Mouse (Mus musculus) hindbrain, embryonic 15.5 days (tissue): Measurements from ENCODE around the gene Trmt13. TPM values are rescaled to one million over a fixed set of nuclear protein-coding genes. Genes with fewer than 3 reads are reported as not detected.
"Not testable (repeated sequence)": the region's sequence is repeated elsewhere in the genome, so short reads cannot be mapped to it uniquely, and the experiment has no call there.

Experiments used
- ATAC-seq: fragments of 200-750 bp; cut with Nextera tagmentation; 2 replicates; pipeline ENCODE4 v1.8.0; 2017; ENCODE audit warnings: low read depth, moderate number of reproducible peaks, moderate TSS enrichment; ENCODE audit not compliant: low FRiP score
- H3K27ac ChIP-seq: fragments of 300-500 bp; sonication (generic); replicated peaks from 2 replicates; pipeline ENCODE4 v1.5.1; 2015; ENCODE audit warnings: mild to moderate bottlenecking, inconsistent platforms
- H3K27me3 ChIP-seq: fragments of 300-500 bp; sonication (generic); 2 replicates; pipeline ENCODE4 v1.6.1; 2015; ENCODE audit warnings: control low read depth, inconsistent platforms
- H3K36me3 ChIP-seq: fragments of 300-500 bp; sonication (generic); 2 replicates; pipeline ENCODE4 v1.6.1; 2015; ENCODE audit warnings: control low read depth, inconsistent platforms
- H3K4me1 ChIP-seq: fragments of 300-500 bp; sonication (generic); replicated peaks from 2 replicates; pipeline ENCODE4 v1.6.1; 2015; ENCODE audit warnings: control low read depth, inconsistent platforms
- H3K4me2 ChIP-seq: fragments of 300-500 bp; sonication (generic); 2 replicates; pipeline ENCODE4 v1.6.1; 2015; ENCODE audit warnings: moderate library complexity, mild to moderate bottlenecking, inconsistent platforms
- H3K4me3 ChIP-seq: fragments of 300-500 bp; sonication (generic); 2 replicates; pipeline ENCODE4 v1.5.1; 2015; ENCODE audit warnings: mild to moderate bottlenecking, inconsistent platforms
- H3K9ac ChIP-seq: fragments of 300-500 bp; sonication (generic); 2 replicates; pipeline ENCODE4 v1.6.1; 2015; ENCODE audit warnings: inconsistent platforms
- H3K9me3 ChIP-seq: fragments of 300-500 bp; sonication (generic); 2 replicates; pipeline ENCODE4 v1.6.1; 2016; ENCODE audit warnings: control low read depth, inconsistent platforms
- WGBS: fragments of 180-500 bp; shearing (Covaris S2); methylation state at CpG from one replicate; pipeline ENCODE4 v1.1.7; 2015; 5-methylcytosine and 5-hydroxymethylcytosine counted together
- polyA plus RNA-seq: library from polyadenylated mRNA; unstranded; fragments of >200 nt; fragmentation: Nextera tagmentation; extraction: Ambion mirVana; gene quantifications from 2 replicates; pipeline ENCODE4 v1.2.1, GENCODE M21; 2015

Trmt13 gene
- polyA plus RNA-seq, 1 experiment from 2014 or later: 24.3 TPM

DNA sequence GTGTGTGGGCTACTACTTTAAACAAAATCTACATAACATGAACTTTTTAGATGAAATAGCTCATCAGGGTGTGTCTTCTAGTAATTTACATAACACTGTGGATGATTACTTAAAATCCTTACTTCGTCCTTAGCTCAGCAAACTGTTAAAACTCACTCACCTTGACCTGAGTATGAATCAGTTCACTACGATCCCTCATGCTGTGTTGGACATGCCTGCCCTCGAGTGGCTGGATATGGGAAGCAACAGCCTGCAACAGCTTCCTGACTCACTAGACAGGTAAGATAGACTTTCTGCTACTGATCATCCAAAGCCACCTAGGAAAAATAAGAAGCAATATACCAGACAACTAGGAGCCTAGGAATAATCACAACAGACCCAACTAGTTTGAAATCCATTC lies 37.1 kb downstream of the Trmt13 start:
- WGBS: 70% methylated on average over 3 of the region's 3 CpGs
- no peak overlapping the region for H3K27ac ChIP-seq

DNA sequence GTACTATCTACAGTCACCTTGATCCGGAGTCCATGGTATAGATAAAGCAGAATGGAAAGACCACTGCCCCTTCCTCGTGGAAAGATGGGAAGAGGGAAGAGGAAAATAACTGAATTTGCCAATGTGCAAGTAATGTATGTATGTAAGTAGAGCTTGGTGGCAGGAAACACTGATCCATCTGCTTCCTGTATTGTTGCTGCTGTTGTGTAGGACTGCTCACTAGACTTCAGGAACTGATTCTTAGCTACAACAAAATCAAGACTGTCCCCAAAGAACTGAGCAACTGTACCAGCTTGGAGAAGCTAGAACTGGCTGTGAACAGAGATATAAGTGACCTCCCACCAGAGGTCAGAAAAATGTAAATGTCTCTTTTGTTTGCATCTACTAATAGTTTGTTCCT lies 43.8 kb downstream of the Trmt13 start:
- Histone ChIP-seq H3K9me3 (no peaks in the 10 kb centered on the region), H3K27me3 (no peaks in the 10 kb centered on the region), H3K4me1 (no peaks in the 10 kb centered on the region), H3K9ac (no peak overlapping the region), H3K4me3 (no peak overlapping the region), H3K4me2 (no peak overlapping the region), H3K36me3 (no peaks in the 10 kb centered on the region), H3K27ac (no peak overlapping the region)
- no peak for ATAC-seq
- WGBS: 78% methylated on average over 2 of the region's 2 CpGs

More for the DNA sequence above, 37.1 kb downstream of the Trmt13 start:
- H3K4me3 ChIP-seq: no peak overlapping the region
- H3K4me2 ChIP-seq: no peak overlapping the region
- ATAC-seq: no peak
- H3K9ac ChIP-seq: no peak overlapping the region
- H3K36me3 ChIP-seq: peaks cover 18% of the 10 kb centered on the region
- H3K4me1 ChIP-seq: no peaks in the 10 kb centered on the region
- no peaks in the 10 kb centered on the region for H3K27me3 ChIP-seq
- H3K9me3 ChIP-seq: no peaks in the 10 kb centered on the region

DNA sequence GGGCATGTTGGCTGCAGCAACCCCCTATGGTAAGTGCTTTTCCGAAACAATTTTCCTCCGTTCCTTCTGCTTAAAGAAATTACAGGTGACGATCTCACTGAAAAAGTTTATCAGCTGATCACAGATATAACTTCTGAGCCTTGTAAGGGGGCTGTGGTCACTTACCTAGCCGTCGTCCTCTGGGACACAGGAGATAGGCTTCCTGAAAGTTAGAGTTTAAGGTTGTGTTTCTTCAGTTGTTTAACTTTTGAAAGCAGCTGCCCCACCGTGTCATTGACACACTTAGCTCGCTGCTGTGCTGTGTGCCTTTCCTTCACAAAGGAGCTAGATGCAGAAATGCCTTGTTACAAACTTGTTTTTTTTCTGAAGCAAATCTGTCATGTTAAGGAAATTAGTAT lies 51.3 kb downstream of the Trmt13 start:
- Histone ChIP-seq H3K9me3 (no peaks in the 10 kb centered on the region), H3K4me3 (no peak overlapping the region), H3K4me1 (no peaks in the 10 kb centered on the region), H3K9ac (no peak overlapping the region), H3K27ac (no peak overlapping the region), H3K4me2 (no peak overlapping the region), H3K27me3 (no peaks in the 10 kb centered on the region), H3K36me3 (no peaks in the 10 kb centered on the region)
- ATAC-seq: no peak
- 83% methylated on average over 7 of the region's 7 CpGs for WGBS

DNA sequence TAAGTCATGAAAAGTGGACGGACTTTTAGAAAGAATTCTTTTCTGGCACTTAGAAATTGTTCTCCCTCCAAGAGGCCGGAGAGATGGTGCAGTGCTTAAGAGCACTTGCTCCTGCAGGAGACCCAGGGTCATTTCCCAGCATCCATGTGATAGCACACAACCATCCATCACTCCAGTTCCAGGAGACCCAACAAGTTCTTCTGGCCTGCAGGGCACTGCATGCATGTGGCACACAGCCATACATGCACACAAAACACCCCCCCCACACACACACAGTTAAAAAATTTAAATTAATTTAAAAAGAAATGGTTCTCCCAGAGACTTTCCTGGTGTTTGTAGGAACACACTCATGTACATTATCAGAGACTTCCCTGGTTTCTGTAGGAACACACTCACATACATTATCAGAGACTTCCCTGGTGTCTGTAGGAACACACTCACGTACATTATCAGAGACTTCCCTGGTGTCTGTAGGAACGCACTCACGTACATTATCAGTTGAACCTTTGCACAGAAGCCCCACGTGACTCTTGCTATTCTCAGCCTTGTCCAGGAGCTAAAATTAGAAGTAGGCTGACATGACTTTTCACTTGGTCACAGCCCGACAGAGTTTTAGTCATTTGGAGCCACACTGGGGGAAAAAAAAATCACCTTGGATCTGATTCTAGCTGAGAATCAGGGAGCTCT lies 51.8 kb downstream of the Trmt13 start, which contains the start of gene Lrrc39:
Gene Lrrc39 (plus strand): TSS at position 566 of the 687 bp plus-strand sequence.
- Histone ChIP-seq H3K4me2 (no peak within 1 kb of the TSS), H3K9me3 (no peaks in the 10 kb centered on the region), H3K4me1 (no peaks in the 10 kb centered on the region), H3K27me3 (no peaks in the 10 kb centered on the region), H3K4me3 (no peak within 1 kb of the TSS), H3K36me3 (no peaks in the 10 kb centered on the region), H3K9ac (no peak within 1 kb of the TSS), H3K27ac (no peak within 1 kb of the TSS)
- no peak for ATAC-seq
- 82% methylated on average over 7 of the region's 7 CpGs for WGBS

DNA sequence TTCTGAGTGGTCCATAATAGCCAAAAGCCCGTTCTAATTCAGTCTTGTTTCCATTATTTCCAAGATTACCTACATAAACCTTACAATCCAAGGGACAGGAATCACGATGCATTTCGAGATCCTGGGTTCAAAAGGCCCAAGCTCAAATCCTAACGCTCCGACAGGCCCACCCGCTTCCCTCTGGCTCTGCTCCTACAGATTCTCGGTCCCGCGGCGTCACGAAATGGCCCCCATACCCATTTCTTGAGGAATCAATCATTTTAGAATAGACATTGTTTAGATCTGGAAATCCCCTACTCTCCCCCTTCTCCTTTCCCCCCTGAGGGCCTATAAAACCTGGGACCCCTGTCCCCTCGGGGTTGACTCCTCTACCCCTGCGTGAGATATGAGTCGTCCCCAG lies 53.1 kb downstream of the Trmt13 start:
- H3K4me3 ChIP-seq, H3K36me3 ChIP-seq, H3K9ac ChIP-seq, H3K27ac ChIP-seq, H3K27me3 ChIP-seq, H3K4me2 ChIP-seq, ATAC-seq, H3K9me3 ChIP-seq, H3K4me1 ChIP-seq: not testable (repeated sequence)
- WGBS: 96% methylated on average over 13 of the region's 14 CpGs

DNA sequence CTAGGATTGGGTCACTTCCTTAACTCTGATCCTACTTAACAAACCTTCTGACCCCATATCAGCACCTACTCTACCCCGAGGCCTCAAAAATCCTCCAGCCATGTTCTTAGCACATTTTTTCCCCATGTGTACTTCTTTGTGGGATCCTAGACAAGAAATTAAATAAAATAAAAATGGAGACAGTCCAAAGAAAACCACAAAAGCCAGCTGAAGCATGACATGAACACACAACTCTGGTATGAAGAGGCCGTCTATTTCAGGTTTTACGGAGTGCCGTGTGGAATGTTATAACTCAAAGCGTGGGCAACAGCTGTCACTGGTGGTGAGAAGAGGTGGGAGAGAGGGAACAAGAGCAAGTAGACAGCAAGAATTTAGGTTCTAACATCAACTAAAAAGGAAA lies 63.0 kb downstream of the Trmt13 start:
- Histone ChIP-seq H3K27ac (no peak overlapping the region), H3K27me3 (no peaks in the 10 kb centered on the region), H3K9ac (no peak overlapping the region), H3K4me1 (no peaks in the 10 kb centered on the region), H3K4me2 (no peak overlapping the region), H3K9me3 (no peaks in the 10 kb centered on the region), H3K36me3 (peaks cover 9% of the 10 kb centered on the region), H3K4me3 (no peak overlapping the region)
- 96% methylated on average over 5 of the region's 5 CpGs for WGBS
- ATAC-seq: no peak

DNA sequence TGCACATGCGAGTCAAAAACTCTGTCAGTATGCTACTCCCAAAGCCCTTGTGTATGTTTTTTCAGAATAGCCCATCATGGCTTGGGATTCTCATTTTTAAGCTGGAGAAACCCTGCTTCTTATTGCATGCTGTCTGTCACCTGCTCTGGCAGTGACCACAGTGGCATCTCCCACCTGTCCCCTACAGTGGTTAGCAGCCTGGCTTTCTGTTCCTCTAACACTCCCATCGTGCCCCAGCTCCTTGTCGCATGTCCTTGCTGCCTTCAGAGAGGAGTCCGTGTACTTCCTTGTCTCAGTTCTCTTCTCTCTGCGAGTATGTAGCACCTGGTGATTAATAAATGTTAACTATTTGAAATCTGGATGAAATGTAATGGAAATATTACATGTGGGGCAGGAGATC lies 67.0 kb downstream of the Trmt13 start:
- H3K9me3 ChIP-seq: no peaks in the 10 kb centered on the region
- H3K27ac ChIP-seq: no peak overlapping the region
- no peak overlapping the region for H3K9ac ChIP-seq
- no peak overlapping the region for H3K4me2 ChIP-seq
- H3K4me3 ChIP-seq: no peak overlapping the region
- 91% methylated on average over 5 of the region's 5 CpGs for WGBS
- H3K36me3 ChIP-seq: peaks cover 15% of the 10 kb centered on the region
- no peak for ATAC-seq
- no peaks in the 10 kb centered on the region for H3K4me1 ChIP-seq
- no peaks in the 10 kb centered on the region for H3K27me3 ChIP-seq

DNA sequence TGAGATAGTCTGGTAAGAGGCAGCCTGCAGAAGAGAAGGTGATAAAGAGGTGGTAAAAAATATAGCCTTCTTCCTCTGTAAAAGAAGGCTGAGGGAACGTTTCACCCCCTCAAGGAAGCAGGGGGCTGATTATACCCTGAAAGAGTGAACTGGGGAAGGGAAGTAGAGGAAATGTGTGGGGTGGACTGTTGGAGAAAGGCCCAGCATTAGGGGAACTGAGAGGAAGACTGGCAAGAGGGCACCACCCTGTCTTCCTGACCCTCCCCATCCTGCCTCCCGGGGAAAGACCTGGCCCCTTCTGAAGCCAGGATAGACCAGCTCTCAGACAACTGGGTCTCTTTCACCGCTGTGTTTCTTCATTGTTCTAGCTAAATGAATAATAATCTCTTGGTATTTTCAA lies 71.9 kb downstream of the Trmt13 start:
- Histone ChIP-seq H3K4me1 (no peaks in the 10 kb centered on the region), H3K27me3 (no peaks in the 10 kb centered on the region), H3K36me3 (peaks cover 15% of the 10 kb centered on the region), H3K9ac (no peak overlapping the region), H3K27ac (no peak overlapping the region), H3K4me2 (no peak overlapping the region), H3K4me3 (no peak overlapping the region), H3K9me3 (no peaks in the 10 kb centered on the region)
- ATAC-seq: no peak
- 87% methylated on average over 3 of the region's 3 CpGs for WGBS

DNA sequence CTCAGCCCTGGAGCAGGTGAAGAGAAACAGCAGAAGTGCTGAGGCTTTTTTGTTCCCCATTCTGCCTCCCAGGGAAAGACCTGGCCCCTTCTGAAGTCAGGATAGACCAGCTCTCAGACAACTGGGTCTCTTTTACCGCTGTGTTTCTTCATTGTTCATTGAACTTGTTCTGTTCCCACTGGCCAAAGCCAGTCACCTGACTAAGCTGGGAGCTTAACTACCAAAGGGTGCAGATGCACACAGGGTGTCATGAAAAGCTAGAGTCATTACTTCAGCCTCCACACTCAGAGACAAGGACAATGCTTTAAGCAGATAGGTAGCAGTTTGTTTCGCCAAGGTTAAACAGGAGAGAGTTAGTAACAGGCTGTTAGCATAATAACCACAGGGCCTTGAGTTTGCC lies 72.3 kb downstream of the Trmt13 start:
- Histone ChIP-seq H3K4me1 (no peaks in the 10 kb centered on the region), H3K36me3 (peaks cover 15% of the 10 kb centered on the region), H3K4me2 (no peak overlapping the region), H3K9me3 (no peaks in the 10 kb centered on the region), H3K27ac (no peak overlapping the region), H3K9ac (no peak overlapping the region), H3K27me3 (no peaks in the 10 kb centered on the region), H3K4me3 (no peak overlapping the region)
- 90% methylated on average over 2 of the region's 2 CpGs for whole genome bisulfite sequencing
- no peak for ATAC-seq

DNA sequence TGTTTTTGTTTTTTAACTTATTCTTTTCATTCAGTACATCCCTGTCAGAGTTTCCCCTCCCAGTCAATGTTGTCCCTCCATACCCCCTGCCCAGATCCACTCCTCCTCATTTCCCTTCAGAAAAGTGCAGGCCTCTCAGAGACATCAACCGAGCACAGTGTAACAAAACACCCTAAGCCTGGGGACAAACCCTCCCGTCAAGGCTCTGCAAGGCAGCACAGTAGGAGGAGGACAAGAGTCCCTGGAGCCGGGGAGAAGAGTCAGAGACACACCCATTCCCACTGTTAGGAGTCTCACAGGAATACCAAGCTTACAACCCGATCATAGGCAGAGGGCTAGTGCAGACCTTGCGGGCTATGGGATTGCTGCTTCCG lies 77.2 kb downstream of the Trmt13 start:
- Histone ChIP-seq H3K4me3 (no peak overlapping the region), H3K27me3 (no peaks in the 10 kb centered on the region), H3K27ac (no peak overlapping the region), H3K4me1 (no peaks in the 10 kb centered on the region), H3K4me2 (no peak overlapping the region), H3K9me3 (no peaks in the 10 kb centered on the region), H3K9ac (no peak overlapping the region), H3K36me3 (peaks cover 24% of the 10 kb centered on the region)
- WGBS: 40% methylated on average over 6 of the region's 6 CpGs
- ATAC-seq: no peak

DNA sequence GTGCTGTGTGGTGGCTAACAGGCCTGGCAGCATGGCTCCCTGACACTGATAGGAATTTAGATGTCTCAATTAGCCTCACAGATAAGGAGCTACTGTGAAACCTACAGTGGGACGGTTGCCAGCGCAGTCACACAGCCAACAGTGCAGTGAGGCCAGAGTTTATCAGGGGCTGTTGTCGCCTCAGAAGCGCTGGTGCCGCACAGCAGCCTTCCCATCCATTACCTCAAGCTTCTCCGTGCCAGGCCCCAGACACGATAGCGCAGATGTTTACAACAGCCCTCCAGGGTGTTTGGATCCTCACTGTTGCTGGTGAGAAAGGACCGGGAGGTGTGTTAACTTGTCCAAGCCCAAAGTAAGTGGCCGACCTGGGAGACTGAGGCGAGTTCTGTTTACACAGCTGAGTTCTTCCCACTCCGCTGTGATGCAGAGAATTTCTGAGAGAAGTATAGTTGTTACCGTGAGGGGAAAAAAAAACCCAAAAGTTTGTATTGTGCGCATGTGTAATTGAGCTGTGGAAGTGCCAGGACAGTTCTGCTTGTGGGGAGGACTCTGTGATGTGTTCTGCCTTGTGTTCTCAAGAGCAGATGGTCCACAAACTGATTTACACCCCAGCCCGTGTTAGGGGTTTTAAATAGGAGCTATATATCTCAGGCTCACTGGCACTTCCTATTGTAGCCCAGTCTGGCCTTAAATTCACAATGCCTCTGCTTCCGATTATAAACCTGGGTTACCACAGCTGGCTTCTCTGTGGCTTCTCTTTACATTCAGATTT lies 77.8 kb downstream of the Trmt13 start:
- Histone ChIP-seq H3K9ac (no peak overlapping the region), H3K4me3 (no peak overlapping the region), H3K27ac (peak overlapping the region; percentile 25; the same call in 1 of the 2 replicates), H3K4me2 (no peak overlapping the region), H3K4me1 (no peaks in the 10 kb centered on the region), H3K36me3 (peaks cover 24% of the 10 kb centered on the region), H3K27me3 (no peaks in the 10 kb centered on the region), H3K9me3 (no peaks in the 10 kb centered on the region)
- 43% methylated on average over 16 of the region's 16 CpGs for WGBS
- peak; percentile 42 for ATAC-seq
